Mouse (Mus musculus) cerebellum, postnatal 4 days (tissue): ENCODE results near the gene Smco4.
"Not testable (repeated sequence)": the region's sequence is repeated elsewhere in the genome, so short reads cannot be mapped to it uniquely, and the experiment has no call there.

Experiments used
- DNase-seq, 2 experiments: peaks; one replicate each; pipeline ENCODE4 v3.0.0; 2022; ENCODE audit warnings: low spot score in 2 of 2, mixed read lengths in 1 of 2

The Smco4 gene

GRCm38 (mm10) chr9:15538979-15539533, 45.8 kb downstream of the Smco4 start:
- DNase-seq, result no peak

GRCm38 (mm10) chr9:15541735-15542354, 48.6 kb downstream of the Smco4 start:
- no peak for DNase-seq

GRCm38 (mm10) chr9:15550461-15550961, 57.3 kb downstream of the Smco4 start:
- no peak for DNase-seq

- not testable (repeated sequence) for DNase-seq
These were observed 57.8 kb downstream of the Smco4 start for GRCm38 (mm10) chr9:15551073-15551472.

- DNase-seq, result peak in 1 of 2 experiments; percentile 14
These were observed 59.0 kb downstream of the Smco4 start for GRCm38 (mm10) chr9:15551933-15552851.

- DNase-seq, result no peak
These were observed 60.1 kb downstream of the Smco4 start for GRCm38 (mm10) chr9:15553322-15553721.

DNA sequence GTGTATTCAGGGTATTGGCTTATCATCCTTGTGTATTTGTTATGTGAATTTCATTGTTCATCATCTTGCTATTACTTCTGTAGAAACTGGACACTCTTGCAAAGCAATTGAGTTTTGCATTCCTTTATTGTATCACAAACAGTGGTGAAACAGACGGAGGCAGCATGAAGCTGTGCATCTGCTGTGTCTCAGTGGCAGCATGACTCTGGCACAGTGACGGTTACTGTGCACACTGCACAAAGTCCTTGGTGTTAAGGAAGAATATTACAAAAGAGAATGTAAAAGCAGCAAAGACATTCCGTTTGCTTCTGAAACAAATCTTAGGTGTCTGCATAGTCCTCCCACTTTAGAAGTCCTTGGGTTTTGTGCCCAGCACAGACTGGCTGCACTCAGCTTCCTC, 67.2 kb downstream of the Smco4 start:
- no peak for DNase-seq

DNA sequence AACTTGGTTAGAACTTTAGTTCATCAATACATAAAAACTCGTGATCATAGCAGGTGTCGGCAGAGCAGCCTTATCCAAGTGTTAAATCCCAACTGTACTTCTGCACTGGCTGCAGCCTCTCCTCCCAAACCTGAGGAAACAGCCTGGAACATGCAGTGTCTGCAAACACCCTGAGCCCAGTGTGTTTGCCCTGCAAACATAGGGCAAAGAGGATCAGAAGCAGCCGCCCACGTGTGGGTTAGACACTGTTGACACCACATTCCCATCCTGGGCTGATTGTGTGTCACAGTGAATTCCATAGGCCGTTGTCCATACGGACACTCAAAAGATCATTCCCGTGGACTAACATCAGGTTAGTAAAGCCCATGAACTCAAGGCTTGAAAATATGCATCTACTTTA, 69.1 kb downstream of the Smco4 start:
- DNase-seq, result no peak

DNA sequence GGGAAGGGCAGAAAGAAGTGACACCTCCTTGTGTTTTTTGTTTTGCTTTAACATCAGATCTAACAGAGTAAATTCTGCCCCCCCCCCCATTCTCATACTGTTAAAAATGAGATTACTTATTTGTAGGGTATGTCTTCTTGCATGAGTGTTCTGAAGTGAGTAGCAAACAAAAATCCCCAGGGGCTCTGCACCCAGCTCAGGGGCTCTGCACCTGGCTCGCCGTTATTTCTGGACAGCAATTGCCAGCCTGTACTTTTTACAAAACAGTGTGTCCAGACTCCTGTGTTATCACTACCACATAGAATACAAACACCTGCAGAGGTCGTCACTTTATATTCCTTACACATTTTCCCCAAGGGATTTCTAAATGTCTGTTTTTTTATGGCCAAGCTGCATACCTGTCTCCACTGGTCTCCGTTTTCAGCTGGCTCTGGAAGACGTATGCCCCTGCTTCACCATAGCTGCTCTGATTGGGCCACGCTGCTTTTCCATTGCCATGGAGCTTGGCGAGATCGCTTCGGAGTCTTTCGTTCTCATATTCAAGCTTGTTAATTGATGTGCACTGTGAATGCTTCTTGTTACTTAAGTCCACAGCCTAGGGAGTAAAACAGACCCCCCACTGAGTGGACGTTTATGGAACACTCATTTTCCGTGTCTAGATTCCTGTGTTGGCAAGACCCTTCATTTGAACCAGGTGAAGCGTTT, 81.7 kb downstream of the Smco4 start:
- DNase-seq, result no peak

GRCm38 (mm10) chr9:15578427-15578826, 85.2 kb downstream of the Smco4 start:
- no peak for DNase-seq

DNA sequence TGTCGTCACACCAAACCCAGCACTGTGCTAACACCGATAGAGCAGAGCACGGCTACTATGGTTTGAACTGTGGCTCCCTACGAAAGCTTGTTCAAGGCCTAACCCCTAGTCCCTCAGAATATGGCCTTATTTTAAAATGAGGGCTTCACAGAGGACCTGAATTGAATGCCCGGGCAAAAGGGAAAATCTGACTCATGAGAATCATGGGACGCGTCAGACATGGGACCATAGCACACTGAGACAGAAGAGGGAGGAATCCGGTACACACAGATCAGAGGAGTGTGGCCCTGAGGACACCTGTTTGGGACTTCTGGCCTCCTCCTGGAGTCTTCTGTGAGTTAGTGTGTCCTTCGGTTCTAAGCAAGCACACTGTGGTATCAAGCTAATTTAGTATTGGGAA, 85.7 kb downstream of the Smco4 start:
- no peak for DNase-seq

GRCm38 (mm10) chr9:15580176-15580575, 86.9 kb downstream of the Smco4 start:
- no peak for DNase-seq

DNA sequence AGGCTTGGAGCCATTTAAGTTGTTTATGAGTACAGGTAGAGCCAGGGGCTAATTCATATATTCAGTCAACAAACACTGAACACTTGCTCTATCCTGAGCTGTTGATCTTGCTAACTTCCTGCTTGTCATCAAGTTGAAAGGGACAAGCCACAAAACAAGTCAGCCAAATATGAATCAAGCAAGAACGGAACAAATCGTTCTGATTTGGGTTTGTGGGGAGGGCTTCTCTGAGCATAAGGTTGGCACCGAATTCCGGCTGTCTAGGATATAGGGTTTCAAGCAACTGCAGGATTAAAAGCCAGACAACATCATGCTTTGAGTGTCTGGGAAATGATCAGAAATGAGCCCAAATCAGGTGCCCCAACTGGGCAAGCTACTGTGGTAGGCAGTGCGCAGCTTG, 88.8 kb downstream of the Smco4 start:
- no peak for DNase-seq

- DNase-seq, result no peak
These were observed 91.0 kb downstream of the Smco4 start for GRCm38 (mm10) chr9:15584209-15584608.

- no peak for DNase-seq
These were observed 92.7 kb downstream of the Smco4 start for GRCm38 (mm10) chr9:15585956-15586355.

GRCm38 (mm10) chr9:15587157-15587854, 94.1 kb downstream of the Smco4 start:
- no peak for DNase-seq

GRCm38 (mm10) chr9:15594148-15594547, 100.9 kb downstream of the Smco4 start:
- no peak for DNase-seq
